Mouse (Mus musculus) forebrain, embryonic 14.5 days (tissue): ENCODE measurements around the gene Pard3b. TPM values are rescaled to one million over a fixed set of nuclear protein-coding genes. Genes with fewer than 3 reads are reported as not detected.

Experiments used
- ATAC-seq: fragments of 200-750 bp; cut with Nextera tagmentation; 2 replicates; pipeline ENCODE4 v1.8.0; 2017; ENCODE audit warnings: mild to moderate bottlenecking, moderate library complexity
- DNase-seq: peaks from one replicate; pipeline ENCODE4 v3.0.0-alpha.2; 2015; ENCODE audit warnings: low spot score
- H3K27ac ChIP-seq: fragments of 300-500 bp; sonication (generic); 2 replicates; pipeline ENCODE4 v1.5.1; 2014; ENCODE audit warnings: low read depth, mild to moderate bottlenecking, control low read depth, low read length, moderate library complexity
- H3K27me3 ChIP-seq: fragments of 300-500 bp; sonication (generic); replicated peaks from 2 replicates; pipeline ENCODE4 v1.6.1; 2014; ENCODE audit warnings: low read length, control low read depth, mixed read lengths; ENCODE audit not compliant: control insufficient read depth, insufficient read depth
- H3K36me3 ChIP-seq: fragments of 300-500 bp; sonication (generic); 2 replicates; pipeline ENCODE4 v1.6.1; 2014; ENCODE audit warnings: low read length, control low read depth; ENCODE audit not compliant: control insufficient read depth, insufficient read depth
- H3K4me1 ChIP-seq: fragments of 300-500 bp; sonication (generic); 2 replicates; pipeline ENCODE4 v1.6.1; 2014; ENCODE audit warnings: antibody characterized with exemption, low read length, control low read depth; ENCODE audit not compliant: control insufficient read depth, insufficient read depth
- H3K4me2 ChIP-seq: fragments of 300-500 bp; sonication (generic); 2 replicates; pipeline ENCODE4 v1.6.1; 2014; ENCODE audit warnings: mild to moderate bottlenecking, control low read depth, low read length
- H3K4me3 ChIP-seq: fragments of 300-500 bp; sonication (generic); 2 replicates; pipeline ENCODE4 v1.5.1; 2014; ENCODE audit warnings: low read depth, low read length, control low read depth
- H3K9ac ChIP-seq: fragments of 300-500 bp; sonication (generic); 2 replicates; pipeline ENCODE4 v1.6.1; 2014; ENCODE audit warnings: mild to moderate bottlenecking, low read length, control low read depth, moderate library complexity
- H3K9me3 ChIP-seq: fragments of 300-500 bp; sonication (generic); replicated peaks from 2 replicates; pipeline ENCODE4 v1.6.1; 2016; ENCODE audit warnings: low read length, control low read depth, mixed read lengths; ENCODE audit not compliant: control insufficient read depth
- WGBS: fragments of 180-500 bp; shearing (Covaris S2); extraction: QIAGEN DNeasy Blood & Tissue Kit; methylation state at CpG from one replicate; pipeline ENCODE4 v1.1.7; 2014; 5-methylcytosine and 5-hydroxymethylcytosine counted together
- polyA plus RNA-seq: library from polyadenylated mRNA; unstranded; fragments of >200 nt; fragmentation: Nextera tagmentation; extraction: Ambion mirVana; gene quantifications from 2 replicates; pipeline ENCODE4 v1.2.1, GENCODE M21; 2014

Pard3b gene
- polyA plus RNA-seq, 1 experiment from 2014 or later, result 4.3 TPM

DNA sequence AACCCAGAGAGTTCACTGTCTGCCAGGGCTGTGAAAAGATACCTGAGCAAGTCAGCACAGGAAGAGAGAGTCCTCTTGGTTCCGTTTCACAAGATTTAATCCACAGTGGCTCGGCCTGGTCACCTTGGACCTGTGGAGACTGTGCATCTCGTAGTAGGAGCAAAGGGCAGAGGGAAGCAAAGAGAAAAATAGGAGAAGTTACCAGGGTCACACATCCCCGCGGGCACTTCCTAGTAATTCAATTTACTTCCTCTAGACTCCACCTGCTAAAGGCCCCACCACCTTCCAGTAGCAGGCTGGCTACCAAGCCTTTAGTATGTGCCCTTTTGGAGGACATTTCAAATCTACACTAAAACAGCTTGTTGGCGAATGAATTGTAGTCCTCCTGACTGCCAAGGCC, 1052.6 kb downstream of the Pard3b start:
- no peak overlapping the region for H3K27ac ChIP-seq
- 95% methylated on average over 6 of the region's 6 CpGs for WGBS
- no peak overlapping the region for H3K9ac ChIP-seq
- DNase-seq (no peak), ATAC-seq (no peak)
- no peaks in the 10 kb centered on the region for H3K9me3 ChIP-seq
- no peaks in the 10 kb centered on the region for H3K27me3 ChIP-seq
- no peak overlapping the region for H3K4me3 ChIP-seq
- H3K4me1 ChIP-seq, result no peaks in the 10 kb centered on the region
- no peaks in the 10 kb centered on the region for H3K36me3 ChIP-seq
- no peak overlapping the region for H3K4me2 ChIP-seq
